Mouse (Mus musculus) spleen, adult 2 months (tissue): ENCODE data around the gene Nrxn1.

Experiments
- CTCF ChIP-seq: fragments of 200-500 bp; IDR thresholded peaks from 2 replicates; pipeline ENCODE4 v1.5.1; 2011; ENCODE audit warnings: mild to moderate bottlenecking, inconsistent platforms; ENCODE audit not compliant: insufficient read depth, insufficient read length, insufficient replicate concordance; ENCODE audit errors: extremely low read depth
- POLR2A ChIP-seq: fragments of 200-500 bp; IDR thresholded peaks from 2 replicates; pipeline ENCODE4 v1.6.1; 2011; ENCODE audit warnings: low read depth, low read length, inconsistent platforms

DNA sequence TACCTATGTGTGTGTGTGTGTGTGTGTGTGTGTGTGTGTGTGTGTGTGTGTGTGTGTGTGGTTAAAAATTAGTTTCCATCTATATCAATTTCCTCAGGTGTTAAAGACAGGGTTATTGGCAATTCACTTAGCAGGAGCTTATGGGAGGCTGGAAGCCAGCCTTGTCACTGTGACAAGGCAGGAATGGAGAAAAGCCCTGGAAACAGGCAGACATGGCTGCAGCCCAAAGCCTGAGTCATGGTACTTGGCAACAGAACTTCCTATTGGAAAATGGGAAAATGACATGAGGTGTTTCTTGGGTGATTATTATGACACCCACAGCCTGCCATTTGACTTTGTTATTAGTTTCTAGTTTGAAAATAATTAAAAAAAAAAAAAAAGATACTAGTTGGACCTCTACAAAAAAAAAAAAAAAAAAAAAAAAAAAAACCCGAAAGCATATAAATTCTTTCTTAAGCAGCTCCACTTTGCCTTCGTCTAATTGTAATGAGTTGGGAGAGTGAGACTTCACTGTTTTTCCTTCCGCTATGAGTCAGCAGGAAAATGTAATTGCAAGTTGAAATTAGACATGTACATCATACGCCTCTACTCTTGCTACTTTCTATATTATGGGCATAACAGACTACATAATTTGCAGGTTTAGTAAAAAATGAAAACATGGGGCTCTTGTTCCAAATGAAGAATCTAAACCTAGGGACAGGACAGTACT, 486.0 kb downstream of the Nrxn1 start:
- TF ChIP-seq POLR2A (no peak), CTCF (no peak)
